Mouse (Mus musculus) frontal cortex, adult 2 months (tissue): ENCODE measurements around the gene Mup19. TPM values are rescaled to one million over a fixed set of nuclear protein-coding genes. Genes with fewer than 3 reads are reported as not detected.
"Not testable (repeated sequence)": the region's sequence is repeated elsewhere in the genome, so short reads cannot be mapped to it uniquely, and the experiment has no call there.

ENCODE experiments used
- DNase-seq, 2 experiments: peaks; one replicate each; pipeline ENCODE4 v3.0.0; 2022; ENCODE audit warnings: low spot score in 1 of 2; ENCODE audit errors: extremely low spot score in 1 of 2
- polyA plus RNA-seq: library from polyadenylated mRNA; depleted of rRNA; stranded (reverse); fragments of >200 nt; gene quantifications from 2 replicates; pipeline ENCODE4 v1.2.3, GENCODE M21; 2012; rRNA removed

The Mup19 gene
- polyA plus RNA-seq, result not detected in 2 replicates

- not testable (repeated sequence) for DNase-seq
Measured at GRCm38 (mm10) chr4:61782169-61782568, at the start of gene Mup19. Gene Mup19, minus strand, starts transcription at chr4:61782269.

GRCm38 (mm10) chr4:61829211-61829610 lies 47.1 kb upstream of the Mup19 start:
- no peak for DNase-seq

- no peak for DNase-seq
Measured at GRCm38 (mm10) chr4:61823185-61823584, 41.1 kb upstream of the Mup19 start.

GRCm38 (mm10) chr4:61822541-61822940 lies 40.5 kb upstream of the Mup19 start:
- not testable (repeated sequence) for DNase-seq

- no peak for DNase-seq
Measured at GRCm38 (mm10) chr4:61815602-61816001, 33.5 kb upstream of the Mup19 start.

GRCm38 (mm10) chr4:61813435-61813834 lies 31.4 kb upstream of the Mup19 start:
- no peak for DNase-seq

- DNase-seq, result peak in 1 of 2 experiments; percentile 67
Measured at GRCm38 (mm10) chr4:61811193-61811592, 29.1 kb upstream of the Mup19 start.

GRCm38 (mm10) chr4:61808926-61809325 lies 26.9 kb upstream of the Mup19 start:
- DNase-seq, result not testable (repeated sequence)

- not testable (repeated sequence) for DNase-seq
Measured at GRCm38 (mm10) chr4:61789699-61790098, 7.6 kb upstream of the Mup19 start.

- not testable (repeated sequence) for DNase-seq
Measured at GRCm38 (mm10) chr4:61784231-61784630, 2.2 kb upstream of the Mup19 start.

Other genes starting within 250 kb of the Mup19 start
- not detected in 2 replicates for gene Mup17, start 186.4 kb downstream of the Mup19 start, polyA plus RNA-seq
- gene Mup18, start 108.1 kb downstream of the Mup19 start, polyA plus RNA-seq, result not detected in 2 replicates
- 0.16 and 0.27 TPM in 2 replicates for gene Mup5, start 53.0 kb upstream of the Mup19 start, polyA plus RNA-seq